Mouse (Mus musculus) monocyte, adult 2 months (primary cell): ENCODE data around the gene Adamtsl4.
"Not testable (repeated sequence)": the region's sequence is repeated elsewhere in the genome, so short reads cannot be mapped to it uniquely, and the experiment has no call there.

ENCODE experiments used
- DNase-seq, 2 experiments: peaks; one replicate each; pipeline ENCODE4 v3.0.0; 2022; ENCODE audit warnings: low spot score in 2 of 2, low read depth in 1 of 2

Adamtsl4 gene

GRCm38 (mm10) chr3:95677420-95678090 is 10.2 kb downstream of the Adamtsl4 start:
- DNase-seq: no peak

GRCm38 (mm10) chr3:95676745-95677419 is 10.8 kb downstream of the Adamtsl4 start:
- no peak for DNase-seq

- DNase-seq: no peak
Observed at GRCm38 (mm10) chr3:95675301-95676092, 12.2 kb downstream of the Adamtsl4 start.

GRCm38 (mm10) chr3:95674812-95675211 is 12.9 kb downstream of the Adamtsl4 start:
- no peak for DNase-seq

GRCm38 (mm10) chr3:95674236-95674635 is 13.5 kb downstream of the Adamtsl4 start:
- peak in 1 of 2 experiments; percentile 65 for DNase-seq

GRCm38 (mm10) chr3:95673707-95674211 is 14.0 kb downstream of the Adamtsl4 start:
- peak in 1 of 2 experiments; percentile 71 for DNase-seq

- no peak for DNase-seq
Observed at GRCm38 (mm10) chr3:95672861-95673706, 14.6 kb downstream of the Adamtsl4 start.

- no peak for DNase-seq
Observed at GRCm38 (mm10) chr3:95672461-95672860, 15.3 kb downstream of the Adamtsl4 start.

- DNase-seq: no peak
Observed at GRCm38 (mm10) chr3:95671201-95671600, 16.5 kb downstream of the Adamtsl4 start.

GRCm38 (mm10) chr3:95670419-95670818 is 17.3 kb downstream of the Adamtsl4 start:
- DNase-seq: not testable (repeated sequence)

- no peak for DNase-seq
Observed at GRCm38 (mm10) chr3:95669309-95669665, 18.4 kb downstream of the Adamtsl4 start.

- DNase-seq: no peak
Observed at GRCm38 (mm10) chr3:95668589-95669308, 19.0 kb downstream of the Adamtsl4 start.

GRCm38 (mm10) chr3:95668026-95668425 is 19.7 kb downstream of the Adamtsl4 start:
- no peak for DNase-seq

GRCm38 (mm10) chr3:95667521-95667920 is 20.2 kb downstream of the Adamtsl4 start:
- DNase-seq: no peak

GRCm38 (mm10) chr3:95666124-95666844 is 21.4 kb downstream of the Adamtsl4 start:
- no peak for DNase-seq

GRCm38 (mm10) chr3:95664940-95665352 is 22.8 kb downstream of the Adamtsl4 start:
- no peak for DNase-seq

- no peak for DNase-seq
Observed at GRCm38 (mm10) chr3:95663969-95664608, 23.6 kb downstream of the Adamtsl4 start.

GRCm38 (mm10) chr3:95663486-95663885 is 24.2 kb downstream of the Adamtsl4 start:
- no peak for DNase-seq
